Mouse (Mus musculus) limb, embryonic 10.5 days (tissue): ENCODE measurements at regions not wholly inside any gene's neighbourhood (a gene's known extent, or its start where the extent isn't known, plus 50 kb on each side); places are given as distances from the start of the nearest gene placed in this dataset.

Experiments used
- DNase-seq: peaks from one replicate; pipeline ENCODE4 v3.0.0-alpha.2; 2017; ENCODE audit warnings: low spot score
- H3K27ac ChIP-seq: fragments of 300-500 bp; sonication (generic); 2 replicates; pipeline ENCODE4 v1.5.1; 2016; ENCODE audit warnings: mild to moderate bottlenecking
- H3K27me3 ChIP-seq: fragments of 300-500 bp; sonication (generic); 2 replicates; pipeline ENCODE4 v1.6.1; 2016; ENCODE audit warnings: low read depth, mild to moderate bottlenecking; ENCODE audit not compliant: poor library complexity, severe bottlenecking
- H3K36me3 ChIP-seq: fragments of 300-500 bp; sonication (generic); 2 replicates; pipeline ENCODE4 v1.6.1; 2016; ENCODE audit warnings: mild to moderate bottlenecking, moderate library complexity
- H3K4me1 ChIP-seq: fragments of 300-500 bp; sonication (generic); 2 replicates; pipeline ENCODE4 v1.6.1; 2016
- H3K4me3 ChIP-seq: fragments of 300-500 bp; sonication (generic); 2 replicates; pipeline ENCODE4 v1.5.1; 2016; ENCODE audit warnings: mild to moderate bottlenecking, moderate library complexity
- H3K9me3 ChIP-seq: fragments of 300-500 bp; sonication (generic); replicated peaks from 2 replicates; pipeline ENCODE4 v1.6.1; 2016; ENCODE audit warnings: mild to moderate bottlenecking
- WGBS: fragments of 180-500 bp; shearing (Covaris S2); methylation state at CpG from one replicate; pipeline ENCODE4 v1.1.7; 2016; 5-methylcytosine and 5-hydroxymethylcytosine counted together

- Histone ChIP-seq H3K4me1 (no peaks in the 10 kb centered on the region; the same call in 1 of the 2 replicates), H3K9me3 (no peaks in the 10 kb centered on the region), H3K27me3 (no peaks in the 10 kb centered on the region), H3K4me3 (no peak overlapping the region), H3K27ac (no peak overlapping the region), H3K36me3 (no peaks in the 10 kb centered on the region)
- 81% methylated on average over 4 of the region's 4 CpGs for WGBS
- no peak for DNase-seq
Observed at GRCm38 (mm10) chr3:83640433-83640832, 125.7 kb upstream of the Sfrp2 start.

DNA sequence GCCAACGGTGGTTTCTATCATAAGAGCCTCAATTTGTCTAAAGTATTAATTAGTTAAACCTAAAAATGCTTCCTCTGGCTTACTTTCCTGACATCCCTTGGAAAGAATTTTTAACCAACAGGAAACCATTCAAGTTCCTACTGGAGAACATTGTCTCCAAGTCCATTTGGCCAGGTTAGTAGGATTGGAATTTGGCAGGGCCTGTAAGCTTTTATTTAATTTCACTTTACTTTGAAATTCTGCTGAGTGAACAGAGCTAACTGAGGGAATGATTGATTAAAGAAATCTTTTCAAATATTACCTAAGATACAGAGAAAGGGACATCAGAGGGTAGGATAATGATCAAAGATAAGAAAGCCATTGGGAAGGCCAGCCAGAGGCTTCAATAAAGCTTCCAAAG, 102.4 kb upstream of the Sfrp2 start:
- Histone ChIP-seq H3K27ac (no peak overlapping the region), H3K27me3 (no peaks in the 10 kb centered on the region), H3K4me1 (no peaks in the 10 kb centered on the region), H3K4me3 (no peak overlapping the region), H3K9me3 (no peaks in the 10 kb centered on the region), H3K36me3 (no peaks in the 10 kb centered on the region)
- WGBS, result 83% methylated on average over 1 of the region's 1 CpGs
- DNase-seq, result no peak

DNA sequence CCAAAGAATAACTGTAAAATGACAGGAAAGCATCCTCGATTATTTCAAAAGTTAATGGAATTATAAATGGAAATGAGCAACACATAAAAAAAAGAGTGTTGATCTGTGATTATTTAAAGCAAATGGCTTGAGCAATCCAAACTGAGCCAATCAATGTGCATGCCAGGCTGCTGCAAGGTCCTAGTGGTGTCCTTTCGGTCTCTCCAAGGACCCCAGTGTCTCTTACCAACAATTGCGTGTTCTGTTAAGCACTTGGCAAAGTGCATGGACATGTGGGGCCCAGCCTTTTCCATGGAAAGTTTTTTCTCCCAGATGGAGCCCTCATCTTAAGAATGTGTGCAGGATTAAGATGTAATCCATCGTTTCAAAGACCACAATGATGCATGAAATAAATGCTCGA, 90.0 kb upstream of the Sfrp2 start:
- no peaks in the 10 kb centered on the region for H3K4me1 ChIP-seq
- H3K4me3 ChIP-seq, result no peak overlapping the region
- H3K27ac ChIP-seq, result no peak overlapping the region
- H3K9me3 ChIP-seq, result no peaks in the 10 kb centered on the region
- H3K36me3 ChIP-seq, result no peaks in the 10 kb centered on the region
- 91% methylated on average over 5 of the region's 5 CpGs for WGBS
- H3K27me3 ChIP-seq, result no peaks in the 10 kb centered on the region
- no peak for DNase-seq

DNA sequence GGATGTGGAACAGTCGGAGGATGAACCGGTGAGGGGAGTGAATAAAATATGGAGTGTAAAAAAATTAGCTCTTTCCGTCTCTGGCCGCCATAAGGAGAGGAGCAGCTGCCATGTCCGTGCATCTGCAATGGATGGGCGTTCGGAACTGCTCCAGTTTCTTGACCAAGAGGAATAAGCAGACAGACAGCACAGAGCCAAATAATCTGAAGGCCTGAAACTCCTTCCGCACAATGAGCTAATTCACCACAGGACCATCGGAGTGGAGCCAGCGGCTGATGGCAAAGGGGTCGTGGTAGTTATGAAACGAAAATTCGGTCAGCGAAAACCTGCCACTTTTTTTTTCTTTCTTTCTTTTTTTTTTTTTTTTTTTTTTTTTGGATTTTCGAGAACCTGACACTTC, 79.5 kb upstream of the Sfrp2 start:
- Histone ChIP-seq H3K27ac (no peak overlapping the region), H3K4me3 (no peak overlapping the region), H3K4me1 (peaks cover 6% of the 10 kb centered on the region; the same call in 1 of the 2 replicates), H3K27me3 (no peaks in the 10 kb centered on the region), H3K9me3 (no peaks in the 10 kb centered on the region), H3K36me3 (no peaks in the 10 kb centered on the region)
- DNase-seq, result no peak
- WGBS, result 94% methylated on average over 15 of the region's 15 CpGs

DNA sequence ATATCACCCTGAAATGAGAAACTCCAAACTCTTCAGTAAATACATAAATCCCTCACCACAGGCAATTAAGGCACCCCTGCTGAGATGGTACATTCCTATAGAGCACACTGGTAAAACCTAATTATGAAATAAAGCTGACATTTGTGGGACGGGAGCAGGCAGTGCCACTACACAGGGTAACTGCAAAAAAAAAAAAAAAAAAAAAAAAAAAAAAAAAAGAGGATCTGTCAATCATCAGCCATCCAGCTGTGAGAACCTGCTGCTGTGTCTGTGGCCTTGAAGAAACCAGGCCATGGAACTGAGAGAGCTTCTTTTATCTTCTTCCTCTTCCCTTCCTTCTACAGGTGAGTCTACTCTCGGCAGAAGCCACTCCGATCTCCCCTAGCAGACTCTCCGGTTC, 78.6 kb upstream of the Sfrp2 start:
- no peak for DNase-seq
- Histone ChIP-seq H3K9me3 (no peaks in the 10 kb centered on the region), H3K27ac (no peak overlapping the region), H3K4me1 (peaks cover 6% of the 10 kb centered on the region; the same call in 1 of the 2 replicates), H3K36me3 (no peaks in the 10 kb centered on the region), H3K4me3 (no peak overlapping the region), H3K27me3 (no peaks in the 10 kb centered on the region)
- 84% methylated on average over 4 of the region's 4 CpGs for WGBS

GRCm38 (mm10) chr3:83689068-83689976, 76.8 kb upstream of the Sfrp2 start:
- no peak for DNase-seq
- no peak overlapping the region for H3K4me3 ChIP-seq
- peaks cover 6% of the 10 kb centered on the region; the same call in 1 of the 2 replicates for H3K4me1 ChIP-seq
- no peaks in the 10 kb centered on the region for H3K27me3 ChIP-seq
- WGBS, result 81% methylated on average over 12 of the region's 12 CpGs
- H3K27ac ChIP-seq, result peak overlapping the region; percentile 58; the same call in 1 of the 2 replicates
- H3K9me3 ChIP-seq, result no peaks in the 10 kb centered on the region
- no peaks in the 10 kb centered on the region for H3K36me3 ChIP-seq

GRCm38 (mm10) chr3:83694505-83694904, 71.6 kb upstream of the Sfrp2 start:
- H3K4me1 ChIP-seq, result no peaks in the 10 kb centered on the region
- no peaks in the 10 kb centered on the region for H3K9me3 ChIP-seq
- no peak for DNase-seq
- no peaks in the 10 kb centered on the region for H3K36me3 ChIP-seq
- no peak overlapping the region for H3K27ac ChIP-seq
- no peaks in the 10 kb centered on the region for H3K27me3 ChIP-seq
- H3K4me3 ChIP-seq, result no peak overlapping the region
- WGBS, result 76% methylated on average over 5 of the region's 5 CpGs

- no peaks in the 10 kb centered on the region for H3K4me1 ChIP-seq
- 89% methylated on average over 3 of the region's 3 CpGs for WGBS
- no peaks in the 10 kb centered on the region for H3K9me3 ChIP-seq
- DNase-seq, result no peak
- no peak overlapping the region for H3K4me3 ChIP-seq
- no peak overlapping the region for H3K27ac ChIP-seq
- H3K36me3 ChIP-seq, result no peaks in the 10 kb centered on the region
- no peaks in the 10 kb centered on the region for H3K27me3 ChIP-seq
Observed at GRCm38 (mm10) chr3:83699751-83700150, 66.4 kb upstream of the Sfrp2 start.

- Histone ChIP-seq H3K36me3 (no peaks in the 10 kb centered on the region), H3K4me1 (no peaks in the 10 kb centered on the region), H3K9me3 (no peaks in the 10 kb centered on the region), H3K27me3 (no peaks in the 10 kb centered on the region), H3K4me3 (no peak overlapping the region), H3K27ac (no peak overlapping the region)
- WGBS, result 61% methylated on average over 1 of the region's 1 CpGs
- peak; percentile 67 for DNase-seq
Observed at GRCm38 (mm10) chr3:83701075-83701474, 65.0 kb upstream of the Sfrp2 start.

- no peaks in the 10 kb centered on the region for H3K36me3 ChIP-seq
- H3K4me3 ChIP-seq, result no peak overlapping the region
- 92% methylated on average over 11 of the region's 11 CpGs for WGBS
- no peak overlapping the region for H3K27ac ChIP-seq
- DNase-seq, result no peak
- H3K4me1 ChIP-seq, result peaks cover 14% of the 10 kb centered on the region
- H3K27me3 ChIP-seq, result no peaks in the 10 kb centered on the region
- H3K9me3 ChIP-seq, result no peaks in the 10 kb centered on the region
Observed at GRCm38 (mm10) chr3:83704559-83704958, 61.6 kb upstream of the Sfrp2 start.

- Histone ChIP-seq H3K27ac (no peak overlapping the region), H3K4me1 (peaks cover 21% of the 10 kb centered on the region), H3K27me3 (no peaks in the 10 kb centered on the region), H3K9me3 (no peaks in the 10 kb centered on the region), H3K4me3 (no peak overlapping the region), H3K36me3 (no peaks in the 10 kb centered on the region)
- 93% methylated on average over 6 of the region's 6 CpGs for WGBS
- no peak for DNase-seq
Observed at GRCm38 (mm10) chr3:83705253-83705652, 60.9 kb upstream of the Sfrp2 start.

DNA sequence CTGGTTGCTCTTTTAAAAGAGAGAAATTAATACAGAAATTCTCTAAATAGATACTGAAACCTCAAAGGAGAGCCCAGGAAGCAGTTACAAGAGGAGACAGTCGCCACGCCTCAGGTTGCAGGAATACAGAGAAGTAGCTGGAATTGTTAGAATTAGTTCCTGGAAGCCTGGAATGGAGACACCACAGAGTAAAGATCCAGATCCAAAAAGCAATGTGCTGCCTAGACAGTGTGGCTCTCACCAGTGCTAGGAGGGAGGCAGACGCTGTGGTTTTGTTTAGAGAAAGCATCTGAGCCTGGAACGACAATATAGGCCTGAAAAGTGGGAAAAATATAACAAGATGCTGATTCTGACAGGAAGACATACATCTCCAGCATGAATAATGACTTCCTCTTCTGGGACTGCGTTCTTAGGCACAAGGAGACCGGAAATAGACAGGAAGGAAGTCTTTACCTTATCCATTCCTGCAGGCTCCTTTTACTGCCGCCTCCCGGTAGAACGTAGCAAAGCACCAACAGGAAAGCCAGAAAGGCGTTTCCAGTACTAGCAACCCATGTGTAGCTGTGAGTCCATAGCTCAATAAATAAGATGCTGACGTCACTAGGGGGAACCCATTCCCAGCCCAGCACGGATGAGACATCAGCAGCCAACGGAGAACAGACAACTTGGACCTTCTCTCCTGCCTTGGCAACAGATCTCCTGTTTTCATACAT, 59.4 kb upstream of the Sfrp2 start:
- H3K9me3 ChIP-seq, result no peaks in the 10 kb centered on the region
- no peaks in the 10 kb centered on the region for H3K36me3 ChIP-seq
- peaks cover 34% of the 10 kb centered on the region for H3K4me1 ChIP-seq
- no peak overlapping the region for H3K4me3 ChIP-seq
- WGBS, result 62% methylated on average over 13 of the region's 13 CpGs
- no peak overlapping the region for H3K27ac ChIP-seq
- DNase-seq, result no peak
- no peaks in the 10 kb centered on the region for H3K27me3 ChIP-seq

DNA sequence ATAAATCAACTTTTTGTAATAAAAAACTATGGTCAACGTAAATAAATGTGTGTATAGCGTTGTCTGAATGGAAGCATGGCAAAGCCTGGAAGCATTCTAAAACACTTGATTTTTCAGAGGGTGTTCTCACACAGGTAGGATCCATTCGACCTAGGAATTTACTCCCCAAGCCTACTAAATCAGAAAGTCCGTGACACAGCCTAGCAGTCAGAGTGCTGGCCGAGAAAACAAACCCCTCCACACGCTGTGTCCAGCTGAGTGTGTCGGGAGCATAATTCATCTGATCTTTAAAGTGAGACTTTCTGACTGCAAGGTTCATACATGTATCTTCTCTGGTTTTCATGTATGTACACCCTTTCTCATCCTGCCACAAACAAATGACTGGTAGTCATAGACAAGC, 58.8 kb upstream of the Sfrp2 start:
- Histone ChIP-seq H3K27me3 (no peaks in the 10 kb centered on the region), H3K4me3 (no peak overlapping the region), H3K27ac (no peak overlapping the region), H3K4me1 (peaks cover 37% of the 10 kb centered on the region), H3K9me3 (no peaks in the 10 kb centered on the region), H3K36me3 (no peaks in the 10 kb centered on the region)
- DNase-seq, result no peak
- 80% methylated on average over 7 of the region's 7 CpGs for WGBS
